Mouse (Mus musculus) hindbrain, embryonic 16.5 days (tissue): Measurements from ENCODE around the gene Catsperz. TPM values are rescaled to one million over a fixed set of nuclear protein-coding genes. Genes with fewer than 3 reads are reported as not detected.

Source experiments
- ATAC-seq: fragments of 200-750 bp; cut with Nextera tagmentation; 2 replicates; pipeline ENCODE4 v1.8.0; 2017; ENCODE audit warnings: moderate TSS enrichment, moderate library complexity
- H3K27ac ChIP-seq: fragments of 300-500 bp; sonication (generic); 2 replicates; pipeline ENCODE4 v1.5.1; 2014; ENCODE audit warnings: low read depth, mild to moderate bottlenecking, control low read depth, low read length, moderate library complexity
- H3K27me3 ChIP-seq: fragments of 300-500 bp; sonication (generic); replicated peaks from 2 replicates; pipeline ENCODE4 v1.6.1; 2014; ENCODE audit warnings: low read length; ENCODE audit not compliant: control insufficient read depth, insufficient read depth
- H3K36me3 ChIP-seq: fragments of 300-500 bp; sonication (generic); 2 replicates; pipeline ENCODE4 v1.6.1; 2014; ENCODE audit warnings: mild to moderate bottlenecking, low read length, moderate library complexity, mixed read lengths; ENCODE audit not compliant: control insufficient read depth, insufficient read depth
- H3K4me1 ChIP-seq: fragments of 300-500 bp; sonication (generic); 2 replicates; pipeline ENCODE4 v1.6.1; 2014; ENCODE audit warnings: low read depth, low read length; ENCODE audit not compliant: control insufficient read depth, insufficient read depth
- H3K4me2 ChIP-seq: fragments of 300-500 bp; sonication (generic); 2 replicates; pipeline ENCODE4 v1.6.1; 2014; ENCODE audit warnings: mild to moderate bottlenecking, low read length, control low read depth, moderate library complexity
- H3K4me3 ChIP-seq: fragments of 300-500 bp; sonication (generic); 2 replicates; pipeline ENCODE4 v1.5.1; 2014; ENCODE audit warnings: mild to moderate bottlenecking, low read length, control low read depth, moderate library complexity
- H3K9ac ChIP-seq: fragments of 300-500 bp; sonication (generic); 2 replicates; pipeline ENCODE4 v1.6.1; 2014; ENCODE audit warnings: low read depth, mild to moderate bottlenecking, control low read depth, low read length, moderate library complexity
- H3K9me3 ChIP-seq: fragments of 300-500 bp; sonication (generic); 2 replicates; pipeline ENCODE4 v1.6.1; 2014; ENCODE audit warnings: mild to moderate bottlenecking, low read length, moderate library complexity; ENCODE audit not compliant: control insufficient read depth
- WGBS: fragments of 180-500 bp; shearing (Covaris S2); extraction: QIAGEN DNeasy Blood & Tissue Kit; methylation state at CpG from one replicate; pipeline ENCODE4 v1.1.7; 2014; 5-methylcytosine and 5-hydroxymethylcytosine counted together
- microRNA-seq: library from miRNA; unstranded; fragments of <30 nt; microRNA quantifications from one replicate; pipeline ENCODE4, GENCODE M21; 2017
- polyA plus RNA-seq: library from polyadenylated mRNA; unstranded; fragments of >200 nt; fragmentation: Nextera tagmentation; extraction: Ambion mirVana; gene quantifications from 2 replicates; pipeline ENCODE4 v1.2.1, GENCODE M21; 2015

Catsperz gene
- polyA plus RNA-seq, 1 experiment from 2014 or later: 3.3 TPM

GRCm38 (mm10) chr19:6875834-6876233, 49.3 kb downstream of the Catsperz start:
- Histone ChIP-seq H3K27me3 (no peaks in the 10 kb centered on the region), H3K4me2 (no peak overlapping the region), H3K9me3 (peaks cover 8% of the 10 kb centered on the region), H3K4me1 (no peaks in the 10 kb centered on the region), H3K27ac (no peak overlapping the region), H3K9ac (no peak overlapping the region), H3K36me3 (no peaks in the 10 kb centered on the region), H3K4me3 (no peak overlapping the region)
- 88% methylated on average over 6 of the region's 6 CpGs for WGBS
- ATAC-seq: no peak

- no peak overlapping the region for H3K4me2 ChIP-seq
- H3K36me3 ChIP-seq: no peaks in the 10 kb centered on the region
- no peak overlapping the region for H3K4me3 ChIP-seq
- no peak for ATAC-seq
- 90% methylated on average over 1 of the region's 1 CpGs for WGBS
- H3K9ac ChIP-seq: no peak overlapping the region
- no peaks in the 10 kb centered on the region for H3K9me3 ChIP-seq
- no peaks in the 10 kb centered on the region for H3K27me3 ChIP-seq
- H3K27ac ChIP-seq: no peak overlapping the region
- H3K4me1 ChIP-seq: no peaks in the 10 kb centered on the region
Measured at GRCm38 (mm10) chr19:6874257-6874656, 50.9 kb downstream of the Catsperz start.

- no peaks in the 10 kb centered on the region for H3K9me3 ChIP-seq
- no peak for ATAC-seq
- WGBS: 87% methylated on average over 3 of the region's 3 CpGs
- H3K36me3 ChIP-seq: no peaks in the 10 kb centered on the region
- no peak overlapping the region for H3K9ac ChIP-seq
- no peaks in the 10 kb centered on the region for H3K27me3 ChIP-seq
- no peak overlapping the region for H3K4me2 ChIP-seq
- H3K4me1 ChIP-seq: no peaks in the 10 kb centered on the region
- H3K4me3 ChIP-seq: no peak overlapping the region
- H3K27ac ChIP-seq: no peak overlapping the region
Measured at GRCm38 (mm10) chr19:6872701-6873100, 52.5 kb downstream of the Catsperz start.

Small RNA genes lying within 50 kb of the gene (microRNA-seq; reads per million reads assigned to microRNA genes)
- 1.2 reads per million for gene Mir6990

Other genes with a start within 250 kb of the Catsperz start
- 17.3 and 17.4 TPM in 2 replicates for gene Rps6ka4, start 84.7 kb downstream of the Catsperz start, polyA plus RNA-seq
- 0.80 and 0.85 TPM in 2 replicates for gene Ccdc88b, start 67.2 kb downstream of the Catsperz start, polyA plus RNA-seq
- 93.9 and 101 TPM in 2 replicates for gene Trmt112, start 15.7 kb downstream of the Catsperz start, polyA plus RNA-seq
- 408 and 532 TPM in 2 replicates for gene Prdx5, start 15.3 kb downstream of the Catsperz start, polyA plus RNA-seq
- 17.7 and 17.8 TPM in 2 replicates for gene Esrra, start 3.6 kb downstream of the Catsperz start, polyA plus RNA-seq
- gene Kcnk4, start 9.1 kb upstream of the Catsperz start, polyA plus RNA-seq: 14.4 and 19.1 TPM in 2 replicates
- 96.0 and 109 TPM in 2 replicates for gene Bad, start 16.5 kb upstream of the Catsperz start, polyA plus RNA-seq
- 67.1 and 77.6 TPM in 2 replicates for gene Gpr137, start 17.1 kb upstream of the Catsperz start, polyA plus RNA-seq
- gene Ppp1r14b, start 49.6 kb upstream of the Catsperz start, polyA plus RNA-seq: 89.4 and 96.8 TPM in 2 replicates
- 13.1 and 13.8 TPM in 2 replicates for gene Plcb3, start 51.1 kb upstream of the Catsperz start, polyA plus RNA-seq
- 159 and 192 TPM in 2 replicates for gene Fkbp2, start 55.1 kb upstream of the Catsperz start, polyA plus RNA-seq
- 49.6 and 71.2 TPM in 2 replicates for gene Vegfb, start 62.3 kb upstream of the Catsperz start, polyA plus RNA-seq
- 22.7 and 24.8 TPM in 2 replicates for gene Dnajc4, start 67.2 kb upstream of the Catsperz start, polyA plus RNA-seq
- 20.6 and 21.8 TPM in 2 replicates for gene Nudt22, start 70.7 kb upstream of the Catsperz start, polyA plus RNA-seq
- gene Trpt1, start 70.8 kb upstream of the Catsperz start, polyA plus RNA-seq: 22.7 and 25.3 TPM in 2 replicates
- 4.0 and 5.7 TPM in 2 replicates for gene Fermt3, start 94.1 kb upstream of the Catsperz start, polyA plus RNA-seq
- 214 and 236 TPM in 2 replicates for gene Stip1, start 114.6 kb upstream of the Catsperz start, polyA plus RNA-seq
- gene Macrod1, start 131.4 kb upstream of the Catsperz start, polyA plus RNA-seq: 6.3 and 7.1 TPM in 2 replicates
- gene Flrt1, start 180.3 kb upstream of the Catsperz start, polyA plus RNA-seq: 8.8 and 11.3 TPM in 2 replicates